Mouse (Mus musculus): ENCODE measurements at regions not wholly inside any gene's neighbourhood (a gene's known extent, or its start where the extent isn't known, plus 50 kb on each side); places are given as distances from the start of the nearest gene placed in this dataset.

DNA sequence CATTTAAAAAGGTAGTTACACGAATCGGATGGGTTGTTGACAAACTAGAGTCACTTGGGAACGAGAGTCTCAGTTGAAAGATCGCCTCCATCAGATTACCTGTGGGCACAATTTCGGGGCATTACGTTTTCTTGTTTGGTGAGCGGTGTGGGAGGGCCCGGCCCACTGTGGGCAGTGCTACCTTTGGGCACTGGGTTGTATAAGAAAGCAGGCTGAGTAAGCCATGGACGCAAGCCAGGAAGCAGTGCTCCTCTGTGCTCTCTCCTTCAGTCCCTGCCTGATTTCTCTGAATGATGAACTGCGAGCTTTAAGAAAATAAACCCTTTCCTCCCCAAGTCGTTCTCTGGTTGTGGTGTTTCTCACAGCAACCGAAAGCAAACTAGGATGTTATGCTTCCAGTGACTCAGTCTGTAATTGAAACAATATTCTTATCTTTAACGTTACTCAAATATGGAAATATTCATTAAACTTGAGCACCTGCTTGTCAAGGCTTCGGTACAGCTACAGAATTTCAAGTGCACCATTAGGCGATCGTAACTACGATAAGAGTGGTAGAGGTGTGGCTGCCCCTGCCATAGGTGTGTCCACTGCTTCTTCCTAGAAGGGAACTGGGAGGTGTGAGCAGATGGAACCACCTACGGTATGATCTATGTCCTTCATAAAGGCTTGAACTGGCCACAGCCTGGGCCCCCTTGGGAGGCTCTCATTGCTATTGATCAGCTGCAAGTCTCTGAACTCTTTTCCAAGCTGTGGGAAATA, 119.2 kb upstream of the Tsc22d1 start:
- DNase-seq (ENCODE audit: low read depth, low spot score): no peak

DNA sequence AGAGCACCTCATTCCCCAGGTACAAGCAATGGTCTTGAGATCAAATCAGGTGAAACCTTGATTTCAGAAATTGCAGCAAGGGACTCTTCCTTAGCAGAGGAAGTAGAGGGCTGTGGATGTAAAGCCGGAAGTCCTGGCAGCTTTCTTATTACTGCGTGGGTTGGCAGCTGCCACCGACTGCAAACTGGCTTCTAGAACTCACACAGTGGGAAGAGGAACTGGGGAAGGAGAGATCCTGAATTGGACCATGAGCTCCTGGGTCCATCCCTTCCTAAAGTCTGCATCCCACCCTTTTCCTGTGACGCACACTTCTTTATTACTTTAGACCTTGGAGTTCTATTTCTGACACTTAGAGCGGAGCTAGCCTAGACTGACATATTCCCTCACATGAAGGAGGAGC, 116.9 kb upstream of the Tsc22d1 start:
- no peak for DNase-seq (ENCODE audit: low read depth, low spot score)

DNA sequence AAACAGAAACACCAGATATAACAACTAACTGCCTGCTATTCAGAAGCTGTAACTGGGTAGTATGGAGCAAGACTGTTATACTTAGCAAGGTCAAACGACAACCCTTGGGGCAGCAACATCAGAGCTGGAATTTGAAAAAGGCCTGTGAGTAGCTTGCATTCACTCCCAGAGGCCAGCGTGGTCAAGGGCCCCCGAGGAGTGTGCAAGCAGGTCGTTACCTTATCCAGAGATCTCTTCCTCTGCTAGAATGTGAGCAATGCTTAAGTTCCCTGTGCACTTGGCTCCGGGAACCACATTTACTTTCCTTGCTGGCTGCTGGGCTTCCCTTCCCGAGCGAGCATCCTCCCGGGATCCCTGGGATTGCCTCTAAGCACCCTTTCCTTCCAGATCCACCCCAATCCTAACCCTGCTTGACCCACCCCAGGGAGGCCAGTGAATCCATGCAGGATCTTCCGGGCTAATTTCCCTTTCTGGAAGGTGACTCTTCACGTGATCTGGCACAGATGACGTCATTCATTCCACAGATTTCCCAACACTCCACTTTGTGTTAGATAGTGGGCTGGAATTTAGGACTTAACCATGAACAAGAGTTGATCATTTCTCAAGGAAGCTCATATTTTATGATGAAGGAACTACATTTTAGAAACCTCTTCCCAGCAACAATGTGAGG, 112.3 kb upstream of the Tsc22d1 start:
- DNase-seq (ENCODE audit: low read depth, low spot score): no peak

DNA sequence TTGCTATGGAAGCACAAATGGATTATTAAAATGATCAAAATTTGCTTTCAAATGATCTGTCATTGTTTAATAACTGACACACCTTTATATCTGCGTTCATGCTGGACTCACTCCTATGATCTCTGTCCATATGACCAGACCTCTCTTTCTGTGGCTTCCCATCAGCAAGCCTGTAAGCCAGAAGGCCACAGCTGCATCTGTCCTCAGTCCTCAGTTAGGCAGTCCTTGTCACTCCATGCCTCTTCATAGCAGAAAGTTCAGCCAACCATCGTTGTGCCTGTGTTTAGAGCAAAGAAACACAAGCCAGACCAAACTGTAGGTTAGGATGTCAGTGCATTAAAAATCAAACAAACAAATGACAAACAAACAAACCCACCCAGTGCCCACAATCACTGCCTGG, 107.2 kb upstream of the Tsc22d1 start:
- DNase-seq (ENCODE audit: low read depth, low spot score): no peak

DNA sequence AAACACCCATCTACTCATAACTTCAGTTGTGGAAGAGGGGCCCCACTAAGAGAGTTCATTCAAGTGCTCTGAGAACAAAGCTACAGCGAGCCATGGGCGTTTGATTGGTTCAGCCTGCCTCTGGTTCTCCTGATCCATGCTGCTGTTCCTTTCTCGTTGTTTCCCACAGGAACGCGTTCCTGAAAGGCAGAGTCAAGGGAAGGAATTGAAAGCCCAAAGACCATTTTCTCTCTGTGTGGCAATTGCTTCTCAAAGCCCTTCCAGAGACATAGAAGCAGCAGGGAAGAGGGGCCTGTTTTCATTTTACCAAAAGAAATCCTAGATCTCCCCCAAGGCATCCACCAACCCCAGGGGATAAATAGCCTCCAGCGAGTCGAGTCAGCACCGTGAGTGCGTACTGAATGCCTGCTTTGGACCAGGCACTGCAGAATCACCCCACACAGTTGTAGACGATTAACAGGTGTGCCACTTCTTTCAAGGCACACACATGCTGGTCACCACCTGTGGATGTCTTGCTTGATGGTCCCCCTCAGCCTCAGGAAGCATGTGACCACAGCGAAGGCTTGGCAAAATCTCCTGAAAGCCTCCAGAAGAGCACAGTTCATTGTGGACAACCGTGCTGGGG, 106.5 kb upstream of the Tsc22d1 start:
- no peak for DNase-seq (ENCODE audit: low read depth, low spot score)

DNA sequence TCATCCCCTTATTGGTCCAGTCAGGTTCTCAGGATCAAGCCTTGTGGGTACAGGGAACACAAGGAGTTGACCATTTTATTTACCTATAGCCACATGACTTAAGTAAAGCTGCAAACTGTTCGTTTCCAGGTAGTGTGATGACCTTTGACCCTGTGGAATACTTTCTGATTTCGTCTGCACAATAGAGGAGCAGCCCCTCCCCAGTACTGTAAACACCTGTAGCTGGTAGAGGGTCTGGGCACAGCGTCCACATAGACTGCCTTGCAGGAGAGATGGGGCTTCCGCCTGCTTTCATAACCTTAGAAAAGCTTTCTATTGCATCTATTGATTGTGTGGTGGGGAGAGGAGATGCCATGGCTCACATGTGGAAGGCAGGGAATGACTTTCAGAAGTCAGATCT, 105.2 kb upstream of the Tsc22d1 start:
- DNase-seq (ENCODE audit: low read depth, low spot score): no peak

DNA sequence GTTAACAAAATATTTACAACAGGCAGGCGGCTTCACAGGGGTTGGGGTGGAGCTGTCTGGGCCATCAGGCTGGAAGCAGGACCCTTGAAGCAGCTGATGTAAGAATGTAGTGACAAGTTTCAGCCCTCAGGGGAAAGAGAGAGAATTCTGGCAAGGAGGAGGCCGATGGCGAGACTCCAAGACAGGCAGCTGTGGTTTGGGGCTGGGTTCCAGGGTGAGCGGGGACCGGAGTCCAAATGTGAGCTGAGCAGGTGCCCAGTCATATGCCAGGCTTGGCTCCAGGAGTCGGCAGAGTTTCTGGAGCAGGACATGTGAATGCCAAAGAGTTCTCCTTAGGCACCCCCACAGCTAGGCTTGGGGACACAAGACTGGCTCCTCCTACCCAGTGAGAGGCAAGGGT, 104.5 kb upstream of the Tsc22d1 start:
- DNase-seq (ENCODE audit: low read depth, low spot score): no peak

DNA sequence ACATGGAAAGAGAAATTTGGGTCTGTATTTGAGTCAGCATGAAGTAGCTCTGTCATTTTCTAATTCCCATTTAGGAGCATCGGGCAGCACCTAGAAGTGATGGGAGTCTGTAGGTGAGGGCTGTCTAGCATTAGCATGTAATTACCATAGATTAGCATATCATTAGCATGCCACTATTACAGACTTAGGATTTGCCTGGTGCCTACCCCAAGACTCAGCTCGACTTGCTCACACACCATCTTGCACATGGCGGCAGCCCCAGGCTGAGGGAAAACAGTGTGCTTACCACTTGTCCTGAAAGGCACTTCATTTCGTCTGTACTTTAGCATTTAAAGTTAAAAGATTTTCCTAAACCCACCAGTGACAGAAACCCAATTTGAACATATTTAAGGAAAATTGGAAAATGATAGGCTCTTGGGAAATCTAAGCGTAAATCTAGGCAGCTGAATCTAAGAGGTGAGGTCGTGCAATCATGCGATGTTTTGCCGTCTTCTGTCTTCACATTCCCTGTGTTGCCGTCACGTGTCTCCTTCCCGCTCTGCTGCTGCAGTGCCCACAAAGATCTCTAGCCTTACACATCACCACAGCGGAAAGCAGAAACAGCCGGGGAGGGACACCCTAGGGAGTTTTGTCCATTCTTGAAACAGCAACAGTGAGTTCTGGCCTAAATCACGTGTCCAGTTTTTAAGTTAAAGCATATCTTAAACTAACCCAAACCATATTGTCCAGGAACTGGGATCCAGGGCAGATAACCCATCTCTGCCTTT, 101.2 kb upstream of the Tsc22d1 start:
- no peak for DNase-seq (ENCODE audit: low read depth, low spot score)

DNA sequence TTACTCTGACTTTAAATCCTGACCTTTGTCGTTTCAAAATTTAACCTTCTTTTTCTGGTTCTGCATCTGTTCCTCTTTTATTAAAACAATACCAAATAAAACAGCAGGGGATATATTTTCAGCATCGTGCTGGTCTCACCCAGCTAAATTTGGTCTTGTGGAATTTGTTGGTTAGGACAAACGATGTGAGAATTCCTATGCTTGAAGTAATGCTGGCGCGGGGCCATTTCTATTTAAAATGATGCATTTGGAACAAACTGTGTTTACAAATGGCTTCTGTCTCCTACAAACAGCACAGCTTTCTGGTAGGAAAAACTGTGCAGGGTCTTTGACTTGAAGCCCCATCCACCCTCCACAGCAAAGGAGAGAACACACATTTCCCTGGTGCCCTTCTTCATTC, 96.3 kb upstream of the Tsc22d1 start:
- no peak for DNase-seq (ENCODE audit: low read depth, low spot score)

DNA sequence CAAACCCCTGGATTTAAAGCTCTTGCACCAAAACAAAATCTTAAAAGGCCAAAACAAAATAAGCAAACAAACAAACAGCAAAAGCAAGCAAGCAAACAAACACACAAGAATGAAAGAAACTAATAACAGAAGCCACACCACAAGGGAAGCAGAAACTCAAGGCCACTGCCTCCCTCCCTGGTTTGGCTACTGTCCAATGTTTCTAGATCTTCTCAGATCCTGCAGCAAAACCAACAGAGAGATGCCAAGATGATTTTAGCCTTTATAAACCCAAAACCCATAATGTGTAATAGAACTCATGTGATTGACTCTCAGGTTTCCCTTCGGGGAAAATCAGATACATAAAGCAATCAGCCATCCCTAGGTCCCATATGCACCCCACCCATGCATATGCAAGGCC, 90.5 kb upstream of the Tsc22d1 start:
- no peak for DNase-seq (ENCODE audit: low read depth, low spot score)

DNA sequence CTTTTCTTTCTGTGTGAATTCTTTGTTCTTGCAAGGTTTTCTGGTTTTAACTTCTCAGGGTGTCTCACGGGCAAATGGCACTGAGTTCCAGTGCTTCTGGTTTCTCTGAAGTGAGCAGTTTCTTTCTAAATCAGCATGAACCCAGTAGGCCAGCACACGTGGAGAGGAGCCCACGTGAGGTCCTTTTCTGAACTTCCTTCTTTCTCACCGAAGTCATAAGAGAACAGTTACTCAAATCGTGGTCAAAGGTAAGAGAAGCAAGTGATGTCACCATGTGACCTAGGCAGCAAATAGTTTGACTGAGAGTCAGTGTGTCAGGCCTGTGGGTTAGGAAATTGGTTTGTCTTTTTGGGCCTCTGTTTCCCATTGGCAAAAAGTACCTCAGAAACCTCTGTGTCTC, 84.8 kb upstream of the Tsc22d1 start:
- peak; percentile 6 for DNase-seq (ENCODE audit: low read depth, low spot score)

DNA sequence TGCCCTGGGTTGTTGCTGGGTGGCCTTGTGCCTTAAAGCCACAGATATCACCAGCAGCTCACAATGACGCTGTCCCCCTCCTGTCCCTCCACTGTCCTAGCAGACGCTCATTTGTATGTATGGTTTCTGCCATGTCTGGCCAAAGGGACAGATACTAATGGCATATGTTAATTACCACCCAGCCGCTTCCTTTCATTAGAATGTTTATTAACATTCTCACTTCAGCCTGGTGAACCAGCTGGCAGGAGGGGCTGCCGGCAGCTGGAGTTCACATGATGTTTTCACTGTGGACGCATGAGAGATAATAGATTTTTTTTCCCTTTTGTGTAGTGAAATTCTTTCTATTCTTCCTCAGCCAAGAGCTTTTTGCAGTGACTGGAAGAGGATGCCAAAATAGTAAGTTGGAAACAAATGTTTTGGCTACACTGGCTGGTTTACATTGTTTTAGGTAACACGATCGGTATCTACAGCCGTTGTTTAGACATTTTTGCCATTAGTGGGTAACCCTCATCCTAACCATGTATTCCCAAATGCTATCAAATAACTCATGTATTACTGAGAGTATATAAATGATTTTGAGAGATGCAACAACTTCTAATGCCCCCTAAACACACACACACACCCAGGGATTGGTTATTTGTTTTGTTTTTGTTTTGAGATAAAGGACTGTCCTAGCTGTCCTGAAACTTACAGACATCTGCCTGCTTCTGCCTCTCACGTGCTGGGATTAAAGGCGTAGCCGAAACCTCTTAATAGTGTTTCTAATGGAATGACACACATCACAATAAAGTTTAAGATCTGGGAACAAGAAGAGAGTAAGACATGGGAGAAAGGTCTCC, 83.0 kb upstream of the Tsc22d1 start:
- no peak for DNase-seq (ENCODE audit: low read depth, low spot score)

DNA sequence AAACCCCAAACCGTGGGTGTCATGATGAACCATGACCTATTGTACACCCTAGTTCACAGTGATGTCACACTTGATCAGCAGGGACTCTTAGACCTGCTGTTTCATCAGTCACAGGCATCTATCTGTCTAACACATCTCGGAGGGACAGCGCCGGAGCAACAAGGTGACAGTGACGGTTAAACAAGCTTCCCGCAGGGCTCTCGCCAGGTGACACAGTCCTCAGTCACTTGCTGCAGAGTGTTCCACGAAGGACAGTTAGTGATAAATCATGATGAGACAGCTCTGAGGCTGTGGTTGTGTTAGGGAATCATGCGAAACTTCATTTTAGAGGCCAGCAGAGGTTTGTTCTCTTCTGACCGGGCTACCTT, 82.4 kb upstream of the Tsc22d1 start:
- DNase-seq (ENCODE audit: low read depth, low spot score): no peak

DNA sequence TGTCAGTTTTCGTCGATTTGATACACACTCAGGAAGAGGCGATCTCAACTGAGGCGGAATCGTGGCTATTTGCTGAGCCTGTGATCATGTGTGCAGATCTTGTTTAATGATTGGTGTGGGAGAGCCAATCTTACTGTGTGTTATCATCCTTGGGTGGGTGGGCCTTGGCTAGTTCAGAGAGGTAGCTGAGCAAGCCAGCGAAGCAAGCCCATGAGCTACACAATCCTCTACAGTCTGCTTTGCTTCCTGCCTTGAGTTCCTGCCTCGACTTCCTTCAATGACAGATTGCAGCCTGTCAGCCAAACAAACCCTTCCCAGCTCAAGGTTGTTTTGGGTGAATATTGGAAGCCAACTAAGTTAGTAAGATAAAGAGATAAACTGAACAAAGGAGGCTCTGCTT, 74.0 kb upstream of the Tsc22d1 start:
- DNase-seq (ENCODE audit: low read depth, low spot score): no peak

DNA sequence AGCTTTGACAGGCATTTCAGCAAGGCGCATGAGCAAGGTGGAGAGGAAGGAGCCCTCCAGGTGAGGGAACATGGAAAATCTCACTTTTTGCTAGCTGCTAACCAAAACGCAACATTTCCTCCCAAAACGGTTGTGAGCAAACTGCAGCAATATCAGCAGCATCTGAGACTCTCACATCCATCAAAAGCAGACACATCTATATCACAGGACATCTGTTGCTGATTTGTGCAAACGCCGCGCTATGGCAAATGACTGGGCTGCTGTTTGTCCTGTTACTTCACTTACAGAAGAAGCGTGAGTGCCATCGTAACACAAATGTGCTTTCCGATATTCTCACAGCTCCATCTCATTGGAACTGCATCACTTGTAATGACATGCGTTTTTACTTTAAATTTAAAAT, 73.5 kb upstream of the Tsc22d1 start:
- DNase-seq (ENCODE audit: low read depth, low spot score): no peak

DNA sequence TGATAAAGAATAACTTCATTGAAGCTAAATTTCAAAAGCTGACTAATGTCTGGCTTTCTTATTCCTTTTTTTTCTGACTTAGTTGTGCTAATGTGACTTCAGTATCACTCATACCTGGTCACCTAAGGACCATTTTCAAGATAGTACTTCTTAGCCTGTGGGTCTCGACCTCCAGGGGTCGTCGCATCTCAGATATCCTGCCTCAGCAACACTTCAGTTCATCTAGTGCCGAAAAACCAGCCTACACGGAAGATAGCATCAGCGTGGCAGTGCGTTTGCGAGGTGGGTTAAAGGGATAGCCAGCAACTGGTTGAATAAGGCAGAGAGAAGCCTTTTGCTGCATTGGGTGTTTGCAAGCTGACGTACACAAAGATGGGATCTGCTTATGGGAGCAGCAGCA, 62.9 kb upstream of the Tsc22d1 start:
- peak; percentile 37 for DNase-seq (ENCODE audit: low read depth, low spot score)

DNA sequence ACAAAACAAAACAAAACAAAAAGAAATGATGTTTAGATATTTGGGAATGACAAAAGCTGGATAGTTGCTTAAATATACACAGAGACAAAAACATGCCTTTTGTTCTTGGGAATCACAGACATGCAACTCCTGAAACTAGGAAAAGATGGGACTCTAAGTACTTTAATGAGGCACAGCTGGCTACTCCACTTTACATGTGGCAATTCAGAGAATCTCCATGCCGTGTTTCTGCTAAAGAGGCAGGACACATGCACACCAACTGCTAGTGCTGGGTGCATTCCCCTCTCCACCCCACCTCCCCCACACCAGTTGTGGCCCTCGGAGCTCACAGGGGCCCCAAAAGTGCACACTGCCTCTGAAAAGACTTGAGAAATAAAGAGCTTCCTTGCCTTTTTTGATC, 58.6 kb upstream of the Tsc22d1 start:
- no peak for DNase-seq (ENCODE audit: low read depth, low spot score)

DNA sequence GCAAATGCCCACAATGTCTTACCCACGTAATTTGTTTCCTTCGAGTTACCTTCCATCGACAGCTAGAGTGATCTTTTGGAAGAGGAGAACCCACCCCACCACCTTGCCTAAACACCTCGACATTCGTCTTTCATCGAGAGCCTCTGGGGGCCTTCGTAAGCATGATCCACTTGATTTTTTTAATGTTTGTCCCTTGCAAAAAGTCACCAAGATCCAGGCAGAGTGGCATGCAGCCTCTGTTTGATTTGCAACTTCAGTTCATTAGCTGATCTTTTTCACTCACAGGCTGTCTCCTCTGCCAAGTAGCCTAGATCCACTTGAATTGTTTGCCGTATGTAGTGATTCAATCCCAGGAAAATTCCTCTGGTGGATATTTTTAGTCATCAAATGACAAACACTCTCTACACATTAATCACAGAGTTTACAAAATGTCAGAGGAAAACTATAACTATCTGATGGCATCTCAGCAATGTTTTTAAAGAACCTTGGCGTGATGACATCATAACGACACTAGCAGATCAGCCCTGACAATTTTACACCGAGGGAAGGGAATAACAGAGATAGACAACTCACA, 54.8 kb upstream of the Tsc22d1 start:
- no peak for DNase-seq (ENCODE audit: low read depth, low spot score)

DNA sequence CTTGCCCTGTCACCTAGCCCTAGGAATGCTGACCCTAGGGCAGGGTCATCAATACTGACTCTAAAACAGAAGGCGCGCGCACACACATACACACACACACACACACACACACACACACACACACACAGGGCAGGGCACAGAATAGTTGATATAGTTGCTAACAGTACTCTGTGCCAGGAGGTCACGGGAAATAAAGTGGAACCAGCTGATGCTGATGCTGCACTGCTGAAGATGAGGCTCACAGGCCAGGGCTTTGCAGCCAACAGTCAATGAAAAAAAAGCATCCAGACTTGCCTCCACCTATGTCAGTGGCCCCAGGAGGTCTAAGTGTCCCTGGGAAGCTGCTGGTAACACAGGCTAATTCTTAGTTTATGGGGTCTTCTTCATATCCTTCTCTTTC, 50.7 kb upstream of the Tsc22d1 start:
- no peak for DNase-seq (ENCODE audit: low read depth, low spot score)

Measured in CD4-positive, CD25-positive, alpha-beta regulatory T cell, adult 2 months (primary cell).